Mouse (Mus musculus) thymus, adult 2 months (tissue): Measurements from ENCODE around the gene Fam184a.

ENCODE experiments used
- CTCF ChIP-seq: fragments of 200-500 bp; IDR thresholded peaks from 2 replicates; pipeline ENCODE4 v1.5.1; 2012; ENCODE audit warnings: mild to moderate bottlenecking, control low read depth, low read length, moderate library complexity, borderline replicate concordance; ENCODE audit not compliant: control insufficient read depth, poor library complexity, insufficient read depth; ENCODE audit errors: extremely low read depth
- POLR2A ChIP-seq: fragments of 200-500 bp; IDR thresholded peaks from 2 replicates; pipeline ENCODE4 v1.6.1; 2012; ENCODE audit warnings: mild to moderate bottlenecking, low read length, control low read depth, moderate library complexity; ENCODE audit not compliant: control insufficient read depth, poor library complexity, insufficient read depth; ENCODE audit errors: extremely low read depth

GRCm38 (mm10) chr10:53742961-53743360 lies 8.0 kb downstream of the Fam184a start:
- TF ChIP-seq POLR2A = no peak
- TF ChIP-seq CTCF = no peak
